Mouse (Mus musculus): ENCODE measurements at regions not wholly inside any gene's neighbourhood (a gene's known extent, or its start where the extent isn't known, plus 50 kb on each side); places are given as distances from the start of the nearest gene placed in this dataset.
A peak's percentile ranks its signal among the peaks of the same experiment; 100 is the strongest.

DNA sequence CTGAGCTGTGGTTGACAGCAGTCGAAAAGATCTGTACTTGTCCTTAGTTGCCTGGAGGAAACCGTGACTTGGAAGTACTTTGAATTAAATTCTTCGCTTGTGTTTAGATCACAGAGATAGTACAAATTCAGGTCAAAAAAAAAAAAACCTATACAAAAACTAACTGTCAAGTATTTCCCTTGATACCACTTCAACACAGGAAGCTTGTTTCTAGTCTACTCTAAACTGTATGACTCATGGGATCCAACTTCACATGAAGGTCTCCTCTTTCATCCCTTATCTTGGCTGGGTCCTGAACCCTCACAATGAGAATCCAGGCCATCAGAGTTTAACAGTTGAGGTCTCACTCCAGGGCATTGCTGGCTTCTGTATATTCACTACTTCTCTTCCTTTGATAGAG lies 54.8 kb downstream of the Tmem30b start:
- DNase-seq (ENCODE audit: low spot score in 2 of 2): no peak

DNA sequence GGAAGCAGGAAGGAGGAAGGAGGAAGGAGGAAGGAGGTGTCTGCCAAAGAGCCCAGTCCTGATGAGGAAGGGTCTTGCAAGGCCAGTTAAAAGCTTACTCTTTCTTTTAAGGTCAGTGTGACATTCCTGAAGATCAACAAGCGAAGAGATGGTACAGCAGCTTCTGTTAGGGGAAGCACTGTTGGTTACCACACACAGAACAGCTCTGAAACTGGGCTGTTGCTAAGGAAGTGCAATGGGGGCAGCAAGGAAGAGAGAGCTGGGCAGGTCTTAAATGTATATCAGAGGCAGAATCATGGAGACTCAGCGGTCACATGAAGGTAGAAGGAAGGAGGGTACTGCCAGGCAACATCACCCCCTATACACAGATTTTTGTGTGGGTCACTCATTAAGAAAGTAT lies 63.3 kb downstream of the Tmem30b start:
- DNase-seq (ENCODE audit: low spot score in 2 of 2): no peak

DNA sequence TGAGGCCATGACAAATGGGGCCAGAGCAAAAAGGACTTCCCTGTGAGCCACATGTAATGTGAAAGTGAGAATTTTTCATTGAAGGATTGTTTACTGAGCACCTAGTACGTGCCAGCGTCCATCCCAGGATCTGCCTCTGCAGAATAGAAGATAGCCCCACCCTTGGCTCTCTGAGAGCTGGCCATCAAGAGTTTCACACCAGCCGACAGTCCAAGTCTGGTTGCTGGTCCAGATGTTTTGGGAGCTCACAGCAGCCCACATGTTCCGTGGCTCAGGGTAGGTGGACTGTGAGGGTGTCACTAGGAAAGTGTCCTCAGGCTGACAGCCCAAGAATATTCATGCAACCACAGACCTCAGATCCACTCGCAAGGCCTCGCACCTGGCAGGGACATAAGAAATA lies 63.9 kb downstream of the Tmem30b start:
- no peak for DNase-seq (ENCODE audit: low spot score in 2 of 2)

DNA sequence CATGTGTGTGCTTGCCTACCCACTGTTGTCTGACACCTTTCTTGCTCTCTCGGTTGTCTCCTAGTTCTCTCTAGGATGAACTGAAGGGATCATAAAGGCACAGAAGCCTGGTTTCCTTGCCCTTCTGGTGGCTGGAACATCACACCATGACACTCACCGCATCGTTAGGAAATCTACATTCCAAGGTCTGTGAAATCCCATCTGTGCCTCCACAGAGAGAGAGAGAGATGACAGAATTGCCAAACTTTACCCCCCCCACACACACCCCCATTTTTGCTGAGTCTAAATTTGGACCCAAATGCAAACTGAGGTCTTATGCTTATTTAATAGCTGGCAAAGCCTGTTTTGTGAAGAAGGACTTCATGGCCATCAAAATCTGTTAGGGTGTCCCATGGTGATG lies 64.5 kb downstream of the Tmem30b start:
- no peak for DNase-seq (ENCODE audit: low spot score in 2 of 2)

DNA sequence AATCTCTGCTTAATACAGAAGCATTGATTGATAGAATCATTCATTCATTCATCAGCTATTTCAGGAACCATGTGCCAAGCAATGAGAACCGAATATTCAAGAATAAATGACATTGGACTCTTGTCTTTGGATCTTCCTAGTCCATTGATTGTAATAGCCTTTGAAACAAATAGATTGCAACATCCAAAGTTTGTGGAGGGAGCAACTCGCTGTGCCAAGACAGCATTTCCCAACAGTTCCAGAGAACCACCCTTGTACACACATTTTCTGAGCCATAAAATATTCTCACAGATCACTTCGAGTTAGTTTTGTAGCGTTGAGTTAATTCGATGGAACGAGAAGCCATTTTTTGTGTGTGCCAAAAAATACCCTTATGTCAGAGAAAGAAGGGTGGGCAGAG lies 65.0 kb downstream of the Tmem30b start:
- DNase-seq (ENCODE audit: low spot score in 2 of 2): no peak

DNA sequence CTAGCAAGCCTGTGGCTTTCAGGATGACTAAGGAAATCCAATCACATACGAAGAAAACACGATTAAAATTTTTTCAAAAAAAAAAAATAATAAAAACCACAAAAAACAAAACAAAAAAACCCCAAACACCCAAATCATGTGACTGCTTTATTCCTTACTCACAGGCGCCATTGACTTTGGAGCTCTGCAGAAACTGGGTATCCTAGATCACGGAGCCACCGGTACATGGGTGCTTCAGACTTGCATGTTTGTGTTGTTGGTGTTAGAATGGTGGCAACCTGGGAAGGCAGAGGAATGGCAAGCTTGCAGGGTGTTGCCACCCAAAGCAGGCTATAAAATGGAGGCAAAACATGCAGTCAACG lies 65.6 kb downstream of the Tmem30b start:
- DNase-seq (ENCODE audit: low spot score in 2 of 2): no peak

DNA sequence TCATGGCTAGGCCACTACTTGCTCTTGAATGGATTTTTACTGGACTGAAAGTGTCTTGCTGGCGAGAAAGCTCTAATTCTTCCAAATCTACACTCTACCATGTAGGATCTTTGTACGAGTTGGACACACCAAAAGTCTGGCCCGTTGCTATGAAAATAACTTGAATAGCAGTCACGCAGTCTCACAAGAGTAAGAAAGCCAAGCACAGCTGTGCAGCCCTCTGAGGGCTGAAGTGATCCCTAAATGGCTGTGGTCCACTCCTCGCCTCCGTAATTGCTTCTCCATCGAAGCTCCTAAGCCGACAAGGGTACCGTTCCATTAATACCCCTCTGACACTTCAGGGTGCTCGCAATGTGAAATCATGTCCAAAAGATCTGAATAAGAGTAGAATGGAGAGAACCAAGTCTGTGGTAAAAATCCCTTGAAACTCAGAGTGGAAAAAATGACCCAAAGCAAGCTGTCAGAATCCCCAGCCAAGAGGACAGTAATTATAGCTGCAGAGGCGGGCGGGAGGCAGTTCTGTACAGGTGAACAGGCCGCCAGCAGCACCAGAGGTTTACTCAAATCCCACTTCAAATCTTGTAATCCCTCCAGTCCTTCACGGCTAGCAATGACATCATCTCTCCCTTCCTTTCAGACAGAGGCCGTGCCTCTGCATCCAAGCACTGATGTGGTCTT lies 66.1 kb downstream of the Tmem30b start:
- peak in 1 of 2 experiments; percentile 49 for DNase-seq (ENCODE audit: low spot score in 2 of 2)

DNA sequence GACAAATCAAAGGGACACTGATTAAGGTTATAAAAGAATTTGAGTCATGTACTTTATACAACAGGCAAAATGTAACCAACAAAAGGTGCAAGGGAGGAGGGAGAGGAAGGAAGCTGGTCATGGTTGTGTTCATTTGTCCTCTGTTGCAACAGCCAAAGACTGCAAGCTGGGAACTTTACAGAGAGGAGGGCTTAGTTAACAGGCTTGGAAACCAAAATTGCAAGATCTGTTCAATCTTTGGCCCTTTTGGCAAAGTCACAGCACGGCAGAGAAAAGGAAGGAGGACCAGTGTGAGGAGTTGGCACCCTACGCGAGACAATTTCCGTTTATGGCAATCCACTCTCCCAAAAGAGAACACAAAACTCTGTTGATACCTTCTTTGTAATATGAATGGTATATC lies 67.6 kb downstream of the Tmem30b start:
- no peak for DNase-seq (ENCODE audit: low spot score in 2 of 2)

DNA sequence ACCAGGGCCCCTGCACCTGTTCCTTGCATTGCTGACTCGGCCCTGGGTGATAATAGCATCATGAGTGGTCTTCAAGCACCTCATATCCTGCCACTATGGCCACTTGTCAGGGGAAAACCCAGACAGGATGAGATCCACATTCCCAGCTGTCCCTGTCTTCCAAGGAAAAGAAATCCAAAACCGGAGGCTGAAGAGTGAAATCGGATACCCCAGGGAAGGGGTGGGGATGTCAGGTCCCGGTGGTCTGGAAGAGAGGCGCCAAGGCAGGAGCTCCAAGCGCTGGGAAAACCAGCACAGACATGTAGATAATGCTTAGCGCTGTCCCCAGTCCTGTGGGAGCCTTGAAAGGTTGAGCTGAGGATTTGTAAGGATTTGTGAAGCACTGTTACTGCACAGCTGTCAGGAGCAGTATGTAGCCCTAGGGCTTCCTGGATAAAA lies 69.8 kb downstream of the Tmem30b start:
- DNase-seq (ENCODE audit: low spot score in 2 of 2): peak in 1 of 2 experiments; percentile 51

DNA sequence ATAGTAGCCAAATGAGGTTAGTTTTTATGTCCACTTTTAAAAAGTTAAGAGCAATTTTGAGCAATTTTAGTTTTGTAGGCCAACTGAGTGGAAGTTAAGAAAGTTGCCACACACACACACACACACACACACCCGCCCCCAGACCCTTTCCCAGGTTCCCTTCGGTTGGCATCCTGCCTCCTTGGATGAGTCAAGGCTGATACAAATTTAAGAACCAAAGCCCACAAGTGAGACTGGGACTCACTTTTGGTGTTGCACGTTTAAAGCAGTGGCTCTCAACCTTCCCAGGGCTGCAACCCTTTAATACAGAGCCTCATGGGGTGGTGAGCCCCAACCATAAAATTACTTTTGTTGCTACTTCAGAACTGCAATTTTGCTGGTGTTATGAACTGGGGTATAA lies 70.4 kb downstream of the Tmem30b start:
- DNase-seq (ENCODE audit: low spot score in 2 of 2): no peak

DNA sequence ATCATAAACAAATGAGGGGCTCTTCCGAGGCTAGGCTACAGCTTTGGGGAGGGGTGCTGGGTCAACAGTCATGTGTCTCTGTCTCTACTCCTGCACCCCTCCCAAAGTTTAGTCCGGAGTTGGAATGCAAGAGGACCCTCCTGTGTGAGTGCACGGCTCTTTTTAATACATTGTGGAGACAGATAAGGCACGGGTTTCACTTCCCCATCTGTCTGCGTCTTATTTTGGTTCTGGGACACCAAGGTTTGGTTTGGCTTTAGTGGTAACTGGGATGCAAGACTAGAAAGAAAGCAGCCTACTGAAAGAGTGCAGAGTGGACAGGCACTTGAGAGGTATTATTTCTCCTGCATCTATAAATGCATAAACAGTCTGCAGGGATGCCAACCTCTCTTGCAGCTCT lies 71.2 kb downstream of the Tmem30b start:
- DNase-seq (ENCODE audit: low spot score in 2 of 2): no peak

DNA sequence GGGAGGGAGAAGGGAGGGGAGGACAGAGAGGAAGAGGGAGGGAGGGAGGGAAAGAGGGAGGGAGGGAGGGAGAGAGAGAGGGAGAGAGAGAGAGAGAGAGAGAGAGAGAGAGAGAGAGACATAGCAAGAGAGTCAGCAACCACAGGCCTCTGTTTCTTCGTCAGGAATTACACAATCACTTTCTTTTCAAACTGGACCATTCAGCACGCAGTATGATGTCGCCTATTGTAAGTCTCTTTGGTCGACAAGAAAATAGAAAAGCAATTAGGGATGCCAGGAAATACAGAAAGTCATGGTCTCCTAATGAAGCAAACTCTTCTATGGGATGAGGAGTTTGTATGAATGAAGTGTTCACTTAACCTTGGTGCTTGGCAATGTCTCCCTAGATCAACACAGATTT lies 73.1 kb downstream of the Tmem30b start:
- DNase-seq (ENCODE audit: low spot score in 2 of 2): no peak

DNA sequence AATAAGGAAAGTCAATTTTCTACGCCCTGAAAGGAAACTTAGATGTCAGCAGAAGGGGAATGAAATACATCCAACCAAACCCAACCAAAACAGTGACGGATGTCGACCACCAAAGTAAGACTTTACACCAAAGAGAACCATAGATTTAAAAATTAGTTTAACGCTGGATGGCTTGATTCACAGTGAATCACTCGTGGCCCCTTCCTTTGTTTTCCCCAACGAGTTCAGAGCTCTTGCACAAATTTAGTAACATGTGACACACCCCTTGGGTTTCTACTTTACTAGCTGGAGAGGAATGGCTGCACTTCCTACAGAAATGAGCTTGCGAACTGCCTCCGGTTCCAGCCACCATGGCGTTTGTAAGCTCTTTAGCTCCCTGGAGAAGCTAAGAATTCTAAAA lies 74.2 kb downstream of the Tmem30b start:
- DNase-seq (ENCODE audit: low spot score in 2 of 2): no peak

DNA sequence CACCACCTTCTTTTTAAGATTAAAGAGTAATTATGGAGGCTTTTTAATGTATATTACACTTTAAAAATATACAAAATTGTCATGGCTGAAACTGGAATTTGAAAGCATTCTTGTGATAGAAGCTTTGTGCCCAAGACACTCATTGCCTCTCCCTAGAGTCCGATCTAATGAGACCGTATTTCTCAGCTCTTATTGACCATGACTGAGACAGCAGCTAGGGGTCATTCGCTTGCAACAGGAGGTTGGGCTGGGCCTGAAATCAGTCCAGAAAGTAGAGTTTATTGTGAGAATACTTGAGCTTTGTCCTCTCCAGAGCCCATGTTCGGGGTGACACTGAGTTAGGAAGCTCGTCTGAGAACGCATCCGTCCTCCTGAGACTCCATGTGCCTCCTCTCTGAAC lies 79.7 kb downstream of the Tmem30b start:
- DNase-seq (ENCODE audit: low spot score in 2 of 2): no peak

DNA sequence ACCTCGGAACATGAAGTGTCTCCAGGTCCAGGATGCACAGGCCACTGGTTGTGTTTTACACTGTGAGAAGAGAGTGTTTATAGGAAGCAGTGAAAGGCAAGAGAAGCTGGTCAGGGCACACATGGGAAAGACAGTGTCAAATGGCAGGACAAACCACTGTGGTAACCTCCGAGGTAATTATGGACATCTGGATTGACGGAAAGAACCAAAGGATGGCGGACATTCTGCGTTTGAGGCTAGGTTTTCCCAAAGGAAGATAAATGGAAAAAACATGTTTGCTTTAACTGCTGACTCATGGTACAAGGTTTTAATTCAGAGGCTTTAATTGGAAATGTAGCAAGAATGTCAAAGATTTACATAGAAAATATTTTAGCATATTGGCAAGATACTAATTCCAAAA lies 80.2 kb downstream of the Tmem30b start:
- DNase-seq (ENCODE audit: low spot score in 2 of 2): no peak

DNA sequence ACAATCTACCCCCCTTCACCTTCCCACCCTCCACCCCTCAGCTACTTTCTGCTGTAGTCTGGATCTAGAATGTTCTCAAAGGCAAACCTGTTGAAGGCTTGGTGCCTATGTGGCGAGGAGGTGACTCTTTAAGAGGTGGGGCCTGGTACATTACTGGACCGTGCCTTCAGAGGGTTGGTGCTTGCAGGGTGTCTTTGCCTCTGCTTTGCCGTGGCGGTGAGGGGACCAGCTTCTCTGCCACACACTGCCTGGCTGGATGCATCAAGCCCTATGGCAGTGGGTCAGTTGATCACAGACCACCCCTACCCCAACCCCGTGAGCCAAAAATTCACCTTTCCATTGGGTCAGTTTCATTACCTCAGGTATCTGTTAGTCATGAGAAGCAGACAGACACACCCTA lies 81.9 kb downstream of the Tmem30b start:
- no peak for DNase-seq (ENCODE audit: low spot score in 2 of 2)

DNA sequence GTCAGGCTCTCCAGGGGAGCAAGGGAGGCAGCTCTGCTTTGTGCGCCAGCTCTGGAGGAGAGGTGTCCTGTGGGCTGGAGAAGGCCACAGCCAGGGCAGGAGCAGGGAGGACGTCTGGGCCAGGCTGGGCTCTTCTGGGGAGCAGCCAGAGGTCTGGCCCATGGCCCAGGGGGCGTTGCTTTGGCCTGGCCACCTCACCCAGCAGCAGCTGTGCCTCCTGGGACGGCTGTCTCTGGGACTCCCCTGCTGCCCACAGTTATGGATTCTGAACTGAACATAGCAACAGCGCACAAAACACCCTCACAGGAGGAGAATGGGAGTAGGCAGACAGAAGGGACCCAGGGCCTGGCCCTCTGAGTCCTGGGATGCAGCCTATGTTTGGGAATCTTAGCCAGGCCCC lies 84.1 kb downstream of the Tmem30b start:
- DNase-seq (ENCODE audit: low spot score in 2 of 2): peak; percentile 50 to 81

DNA sequence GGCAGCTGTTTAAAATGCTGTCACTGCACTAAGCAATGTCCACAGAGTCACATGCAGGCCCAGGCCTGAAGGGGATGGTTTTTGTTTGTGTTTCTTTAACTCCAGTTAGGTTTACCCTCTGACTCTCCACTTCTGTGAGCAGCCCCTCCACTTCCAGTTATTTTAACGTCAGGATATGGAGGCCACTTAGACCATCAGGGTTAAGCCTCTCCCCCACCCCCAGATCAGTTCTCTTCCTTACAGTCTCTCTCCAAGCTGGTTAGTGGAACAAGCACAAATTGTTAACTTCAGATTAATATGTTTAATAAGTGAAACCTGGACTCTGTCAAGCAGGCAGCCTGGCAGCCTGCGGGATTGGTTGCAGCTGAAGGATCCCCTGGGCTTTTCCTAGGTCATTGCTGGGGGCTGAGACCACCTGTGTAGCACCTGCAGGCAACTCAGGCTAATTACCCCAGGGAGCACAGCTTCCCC lies 85.9 kb downstream of the Tmem30b start:
- no peak for DNase-seq (ENCODE audit: low spot score in 2 of 2)

DNA sequence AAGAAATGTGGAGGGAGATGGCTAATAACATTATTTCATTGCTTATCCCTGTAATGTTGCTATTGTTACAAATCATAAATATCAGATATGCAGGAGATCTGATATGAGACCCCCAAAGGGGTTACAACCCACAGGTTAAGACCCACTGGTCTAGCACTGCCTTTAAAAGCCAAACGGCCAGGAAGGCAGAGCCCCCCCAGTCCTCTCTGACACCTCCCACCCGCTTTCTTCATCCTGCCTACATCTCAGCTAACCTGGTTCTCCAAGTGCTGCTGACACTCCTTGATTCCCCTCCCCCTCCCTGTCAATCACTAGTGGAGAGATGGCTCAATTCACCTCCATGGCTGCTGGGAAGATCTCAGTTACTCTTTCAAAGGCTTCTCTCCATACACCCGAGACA lies 94.9 kb downstream of the Tmem30b start:
- DNase-seq (ENCODE audit: low spot score in 2 of 2): no peak

DNA sequence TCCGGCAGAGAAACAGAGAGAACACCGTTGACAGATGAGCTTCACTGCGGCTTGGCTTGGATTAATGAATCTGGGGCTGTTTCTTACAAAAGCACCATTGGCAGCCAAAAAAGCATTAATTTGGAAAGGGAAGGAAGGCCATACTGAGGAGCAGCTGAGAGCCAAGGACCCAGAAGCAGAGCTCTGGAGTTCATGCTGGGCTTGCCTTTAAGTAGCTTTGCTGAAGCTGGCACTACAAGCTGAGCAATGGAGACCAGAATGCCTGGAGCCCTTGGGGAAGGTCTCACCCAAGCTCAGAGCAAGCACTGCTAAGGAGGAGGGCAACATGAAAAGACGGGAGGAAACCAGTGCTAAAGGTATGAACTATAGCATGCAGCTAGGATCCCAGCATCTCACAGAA lies 95.7 kb downstream of the Tmem30b start:
- no peak for DNase-seq (ENCODE audit: low spot score in 2 of 2)

DNA sequence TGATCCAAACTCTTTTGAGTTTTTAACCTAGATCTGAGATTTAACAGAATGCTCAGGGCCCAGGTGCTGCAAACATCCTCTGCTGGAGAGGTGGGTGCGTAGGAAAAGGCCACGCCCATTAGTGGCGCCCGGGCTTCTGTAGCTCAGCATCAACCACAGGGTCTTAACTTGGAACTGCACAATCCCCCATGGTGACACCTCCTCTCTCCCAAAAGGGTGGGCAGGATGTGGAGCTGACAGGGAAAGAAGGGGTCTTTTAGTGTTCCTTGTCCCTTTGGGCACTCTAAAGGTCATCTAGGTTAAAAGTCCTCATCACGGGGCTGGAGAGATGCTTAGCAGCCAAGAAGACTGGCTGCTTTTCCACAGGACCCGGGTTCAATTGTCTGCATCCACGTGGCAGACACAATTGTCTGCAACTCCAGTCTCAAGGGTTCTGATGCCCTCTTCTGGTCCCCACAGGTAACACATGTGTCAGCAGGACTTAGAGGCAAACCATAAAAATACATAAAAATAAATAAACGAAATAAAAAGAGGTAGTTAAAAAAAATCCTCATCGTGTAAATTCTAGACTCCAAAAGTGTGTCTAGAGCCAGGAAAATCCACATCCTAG lies 96.2 kb downstream of the Tmem30b start:
- DNase-seq (ENCODE audit: low spot score in 2 of 2): no peak

DNA sequence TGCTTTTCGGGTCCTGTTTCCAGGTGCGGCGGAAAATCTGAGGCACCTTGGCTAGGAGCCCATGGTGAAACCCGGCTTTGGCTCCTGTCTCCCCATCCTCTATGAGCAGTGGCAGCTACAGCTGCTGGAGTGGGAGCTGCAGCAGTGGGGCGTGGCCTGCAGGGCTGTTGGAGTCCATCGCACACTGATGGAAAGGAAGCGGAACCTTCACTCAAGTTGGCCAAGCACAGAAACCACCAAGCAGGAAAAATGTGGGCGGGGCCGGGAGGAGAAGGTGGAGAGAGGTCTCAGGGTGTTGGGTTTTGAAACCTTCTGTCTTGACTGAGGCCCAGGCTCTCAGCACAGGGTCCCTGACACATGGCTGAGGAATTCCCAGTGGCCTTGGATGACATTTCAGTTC lies 97.1 kb downstream of the Tmem30b start:
- DNase-seq (ENCODE audit: low spot score in 2 of 2): peak; percentile 29 to 48

DNA sequence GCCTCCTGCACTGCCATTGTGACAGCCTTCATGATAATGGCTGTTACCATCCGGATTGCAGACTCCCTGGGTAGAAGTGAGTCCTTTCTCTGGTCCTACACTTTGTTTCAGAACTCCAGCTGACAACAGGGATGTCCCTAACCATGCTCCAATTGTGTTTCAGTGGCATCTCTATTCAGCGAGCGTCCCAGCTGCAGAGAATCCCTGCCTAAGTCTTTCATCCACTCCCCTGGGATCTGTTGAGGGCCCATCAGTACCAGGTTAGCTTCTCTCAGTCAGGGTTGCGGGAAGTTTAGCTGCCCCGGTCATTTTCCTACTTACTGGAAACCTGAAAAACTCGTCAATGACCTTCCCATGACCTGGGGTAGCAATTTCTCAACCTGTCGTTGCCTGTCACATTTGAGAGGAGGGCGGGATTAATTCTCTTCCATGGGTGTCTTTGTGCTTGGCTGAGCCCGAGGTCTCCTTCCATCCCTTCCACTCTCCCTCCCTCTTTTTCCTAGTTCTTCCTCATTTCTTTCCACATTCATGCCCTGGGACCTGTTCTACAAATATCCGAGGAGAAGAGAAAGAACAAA lies 97.7 kb downstream of the Tmem30b start:
- no peak for DNase-seq (ENCODE audit: low spot score in 2 of 2)
